Mouse (Mus musculus) cortical plate, adult 2 months (tissue): ENCODE data around the gene Vmn2r22. TPM values are rescaled to one million over a fixed set of nuclear protein-coding genes. Genes with fewer than 3 reads are reported as not detected.
"Not testable (repeated sequence)": the region's sequence is repeated elsewhere in the genome, so short reads cannot be mapped to it uniquely, and the experiment has no call there.

ENCODE experiments used
- H3K27ac ChIP-seq: fragments of 200-500 bp; 2 replicates; pipeline ENCODE4 v1.5.1; 2012; ENCODE audit warnings: low read length, control low read depth, inconsistent platforms; ENCODE audit not compliant: insufficient read depth
- H3K4me1 ChIP-seq: fragments of 200-500 bp; 2 replicates; pipeline ENCODE4 v1.6.1; 2011; ENCODE audit warnings: low read length; ENCODE audit not compliant: control insufficient read depth, insufficient read depth
- H3K4me3 ChIP-seq: fragments of 200-500 bp; 2 replicates; pipeline ENCODE4 v1.5.1; 2011; ENCODE audit warnings: mild to moderate bottlenecking, low read length, control low read depth; ENCODE audit not compliant: insufficient read depth
- CTCF ChIP-seq: fragments of 200-500 bp; IDR thresholded peaks from 2 replicates; pipeline ENCODE4 v1.5.1; 2011; ENCODE audit warnings: mild to moderate bottlenecking, control low read depth, low read length; ENCODE audit not compliant: insufficient read depth; ENCODE audit errors: extremely low read depth
- POLR2A ChIP-seq: fragments of 200-500 bp; IDR thresholded peaks from 2 replicates; pipeline ENCODE4 v1.6.1; 2011; ENCODE audit warnings: mild to moderate bottlenecking, low read length, control low read depth; ENCODE audit not compliant: insufficient read depth; ENCODE audit errors: extremely low read depth
- polyA plus RNA-seq: library from polyadenylated mRNA; depleted of rRNA; stranded (reverse); fragments of >200 nt; gene quantifications from 2 replicates; pipeline ENCODE4 v1.2.3, GENCODE M21; 2012; rRNA removed

The Vmn2r22 gene
- polyA plus RNA-seq = not detected in 2 replicates

GRCm38 (mm10) chr6:123650625-123651024, at the start of gene Vmn2r22:
Gene Vmn2r22, minus strand, starts transcription at chr6:123650725.
- not testable (repeated sequence) for H3K4me1 ChIP-seq, H3K4me3 ChIP-seq, H3K27ac ChIP-seq

GRCm38 (mm10) chr6:123697213-123697612, 46.7 kb upstream of the Vmn2r22 start:
- Histone ChIP-seq H3K4me3 (no peak overlapping the region), H3K4me1 (no peaks in the 10 kb centered on the region), H3K27ac (no peak overlapping the region)
- no peak for TF ChIP-seq CTCF
- TF ChIP-seq POLR2A = no peak

DNA sequence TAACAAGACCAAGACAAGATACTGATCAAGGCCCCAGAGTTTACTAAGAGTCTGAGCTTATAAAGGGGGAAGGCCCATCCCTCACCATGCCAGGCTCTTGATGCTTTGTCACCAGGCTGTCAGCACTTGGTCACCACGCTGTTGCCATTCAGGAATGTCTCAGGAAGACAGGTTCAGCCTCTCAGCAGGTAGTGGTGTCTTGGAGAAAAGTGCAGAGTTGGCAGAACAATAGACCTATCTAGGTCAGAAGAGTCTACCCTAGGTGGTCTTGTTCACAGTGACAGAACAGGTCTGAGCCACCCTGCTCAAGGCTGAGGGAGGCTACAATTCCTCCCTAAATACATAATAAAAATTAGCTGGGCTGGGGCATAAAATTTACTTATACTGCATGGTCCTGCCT, 46.1 kb upstream of the Vmn2r22 start:
- not testable (repeated sequence) for H3K4me3 ChIP-seq

GRCm38 (mm10) chr6:123657040-123657439, 6.5 kb upstream of the Vmn2r22 start:
- TF ChIP-seq CTCF = peak; percentile 15; the same call in 1 of the 2 replicates
- no peak for TF ChIP-seq POLR2A
- H3K4me1 ChIP-seq = no peaks in the 10 kb centered on the region

More for the DNA sequence above, 46.1 kb upstream of the Vmn2r22 start:
- not testable (repeated sequence) for H3K27ac ChIP-seq, H3K4me1 ChIP-seq

GRCm38 (mm10) chr6:123639394-123639793, 11.1 kb downstream of the Vmn2r22 start:
- not testable (repeated sequence) for H3K27ac ChIP-seq, H3K4me3 ChIP-seq, H3K4me1 ChIP-seq

More at GRCm38 (mm10) chr6:123657040-123657439, 6.5 kb upstream of the Vmn2r22 start:
- H3K4me3 ChIP-seq = no peak overlapping the region
- no peak overlapping the region for H3K27ac ChIP-seq

DNA sequence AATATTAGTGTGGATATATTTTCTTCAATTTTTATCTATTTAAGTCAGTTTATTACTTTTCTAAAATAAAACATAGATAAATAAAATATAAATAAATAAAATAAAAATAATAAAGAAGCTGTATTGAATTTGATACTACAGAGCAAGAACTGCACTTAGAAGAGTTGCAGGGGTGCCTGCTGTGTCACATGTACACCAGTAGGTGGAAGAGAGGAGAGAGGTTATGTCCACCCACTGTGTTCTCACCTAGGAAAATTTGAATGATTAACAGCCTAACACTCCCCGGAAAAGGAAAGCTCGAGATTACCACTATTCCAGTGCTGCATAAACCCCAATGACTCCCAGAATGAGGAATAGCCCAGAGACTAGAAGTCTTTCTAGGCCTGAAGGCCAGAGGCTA, 26.7 kb downstream of the Vmn2r22 start:
- H3K4me1 ChIP-seq, H3K27ac ChIP-seq, H3K4me3 ChIP-seq: not testable (repeated sequence)

GRCm38 (mm10) chr6:123588368-123588767, 62.2 kb downstream of the Vmn2r22 start:
- not testable (repeated sequence) for H3K4me1 ChIP-seq, H3K27ac ChIP-seq, H3K4me3 ChIP-seq

- not testable (repeated sequence) for H3K27ac ChIP-seq, H3K4me3 ChIP-seq, H3K4me1 ChIP-seq
Measured at GRCm38 (mm10) chr6:123587796-123588328, 62.7 kb downstream of the Vmn2r22 start.

DNA sequence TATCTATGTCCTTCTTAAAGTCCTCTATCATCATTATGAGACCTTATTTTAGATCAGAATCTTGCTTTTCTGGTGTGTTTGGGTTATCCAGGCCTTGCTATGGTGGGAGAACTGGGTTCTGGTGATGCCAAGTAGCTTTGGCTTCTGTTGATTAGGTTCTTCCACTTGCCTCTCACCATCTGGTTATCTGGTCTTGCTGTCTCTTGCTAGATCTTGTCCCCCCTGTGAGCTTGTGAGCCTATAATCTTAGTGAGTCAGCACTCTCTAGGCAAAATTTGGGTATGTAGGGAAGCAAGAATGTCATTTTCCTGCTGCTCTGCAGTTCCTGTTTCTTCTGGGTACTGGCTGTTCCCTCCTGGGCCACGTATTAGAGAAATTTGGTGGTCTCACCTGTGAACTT, 66.5 kb downstream of the Vmn2r22 start:
- H3K27ac ChIP-seq, H3K4me1 ChIP-seq, H3K4me3 ChIP-seq: not testable (repeated sequence)

- not testable (repeated sequence) for H3K27ac ChIP-seq, H3K4me3 ChIP-seq, H3K4me1 ChIP-seq
Measured at GRCm38 (mm10) chr6:123574698-123575097, 75.8 kb downstream of the Vmn2r22 start.

Other genes with a start within 250 kb of the Vmn2r22 start
- gene Vmn2r20, start 232.6 kb downstream of the Vmn2r22 start, polyA plus RNA-seq = not detected in 2 replicates
- not detected in 2 replicates for gene Vmn2r21, start 117.3 kb downstream of the Vmn2r22 start, polyA plus RNA-seq
- gene Vmn2r23, start 51.9 kb upstream of the Vmn2r22 start, polyA plus RNA-seq = not detected in 2 replicates
- not detected in 2 replicates for gene Vmn2r24, start 128.2 kb upstream of the Vmn2r22 start, polyA plus RNA-seq
- not detected in 2 replicates for gene Vmn2r25, start 202.7 kb upstream of the Vmn2r22 start, polyA plus RNA-seq